Comparison of ENCODE assay signal across 8 mouse cellular contexts in genomic region chr11:94601321-94602281, GRCm38 (mm10). TPM values are rescaled to one million over a fixed set of nuclear protein-coding genes. Genes with fewer than 3 reads are reported as not detected.
A peak's percentile ranks its signal among the peaks of the same experiment; 100 is the strongest.
DNase-seq lines count a peak whose midpoint lies in the region; ATAC-seq and TF ChIP-seq lines count a peak whose summit lies in the region.

Gene Acsf2 (minus strand): TSS chr11:94601871.

- peaks cover 12% of the 10 kb centered on the region; the same call in 1 of the 2 replicates for H3K79me2 ChIP-seq in liver, adult 2 months (ENCODE audit: control insufficient read depth, insufficient read depth, low read length)

- no peak for TF ChIP-seq CTCF in kidney, postnatal 0 days (IDR thresholded peaks at IDR 0.05; ENCODE audit: low read depth)
- TF ChIP-seq CTCF in liver, adult 2 months (IDR thresholded peaks at IDR 0.05; ENCODE audit: low read depth, low read length), result no peak

- H3K9ac ChIP-seq in embryonic facial prominence, embryonic 14.5 days (ENCODE audit: low read depth, low read length), result peak within 1 kb of the TSS; percentile 72
- peak within 1 kb of the TSS; percentile 75 for H3K9ac ChIP-seq in heart, embryonic 14.5 days (ENCODE audit: low read length)
- H3K9ac ChIP-seq in kidney, postnatal 0 days (ENCODE audit: low read depth, low read length), result peak within 1 kb of the TSS; percentile 66
- peak within 1 kb of the TSS; percentile 97 for H3K9ac ChIP-seq in liver, adult 2 months (ENCODE audit: low read depth, low read length)

- ATAC-seq in embryonic facial prominence, embryonic 14.5 days (ENCODE audit: low read depth), result peak; percentile 92
- ATAC-seq in heart, embryonic 14.5 days (ENCODE audit: insufficient number of reproducible peaks, insufficient read depth, low FRiP score, low read depth), result peak; percentile 79
- ATAC-seq in kidney, postnatal 0 days (replicated peaks; ENCODE audit: low FRiP score, low read depth), result peak; percentile 85
- ATAC-seq in monocyte, adult 5-6 weeks (replicated peaks; ENCODE audit: insufficient number of reproducible peaks, low FRiP score, low TSS enrichment, poor library complexity, severe bottlenecking), result peak; percentile 56

- peak; percentile 83 for DNase-seq in 3T3-L1 (ENCODE audit: low read depth, low spot score)
- peak; percentile 79 to 82 for DNase-seq in adrenal gland, adult 18-20 months (ENCODE audit: low spot score in 2 of 2)
- peak; percentile 90 for DNase-seq in embryonic facial prominence, embryonic 14.5 days (ENCODE audit: low spot score)
- peak; percentile 89 for DNase-seq in kidney, postnatal 0 days (ENCODE audit: low spot score)
- peak; percentile 87 for DNase-seq in liver, adult 2 months (ENCODE audit: extremely low read depth, low read depth, low spot score)
- peak; percentile 77 for DNase-seq in splenic B cell, adult 2 months (ENCODE audit: low read depth, low spot score)

- 0 out of 2 replicates have a peak, but pooled peaks cover 8% of the 10 kb centered on the region for H3K4me1 ChIP-seq in embryonic facial prominence, embryonic 14.5 days (ENCODE audit: control insufficient read depth, insufficient read depth, low read length)
- H3K4me1 ChIP-seq in heart, embryonic 14.5 days (ENCODE audit: control insufficient read depth in 2 of 2, insufficient read depth in 2 of 2, low read length in 2 of 2), result peaks cover 4 to 5% of the 10 kb centered on the region in 2 experiments
- peaks cover 11% of the 10 kb centered on the region for H3K4me1 ChIP-seq in kidney, postnatal 0 days (replicated peaks; ENCODE audit: insufficient read depth, low read length)
- H3K4me1 ChIP-seq in liver, adult 2 months (ENCODE audit: control insufficient read depth, insufficient read depth, low read length), result peaks cover 25% of the 10 kb centered on the region

- H3K27me3 ChIP-seq in embryonic facial prominence, embryonic 14.5 days (replicated peaks; ENCODE audit: control insufficient read depth, insufficient read depth, low read length), result no peaks in the 10 kb centered on the region
- H3K27me3 ChIP-seq in heart, embryonic 14.5 days (ENCODE audit: control insufficient read depth, insufficient read depth, low read length), result no peaks in the 10 kb centered on the region
- H3K27me3 ChIP-seq in kidney, postnatal 0 days (ENCODE audit: insufficient read depth, low read length), result no peaks in the 10 kb centered on the region
- H3K27me3 ChIP-seq in liver, adult 2 months (ENCODE audit: control insufficient read depth, insufficient read depth, low read length), result no peaks in the 10 kb centered on the region
- no peaks in the 10 kb centered on the region; the same call in 1 of the 2 replicates for H3K27me3 ChIP-seq in splenic B cell, adult 2 months (ENCODE audit: control insufficient read depth, insufficient read depth, low read length, poor library complexity, severe bottlenecking)

- no peaks in the 10 kb centered on the region for H3K9me3 ChIP-seq in embryonic facial prominence, embryonic 14.5 days (ENCODE audit: control insufficient read depth, low read length)
- no peaks in the 10 kb centered on the region for H3K9me3 ChIP-seq in heart, embryonic 14.5 days (ENCODE audit: control insufficient read depth, low read length)
- H3K9me3 ChIP-seq in kidney, postnatal 0 days (replicated peaks; ENCODE audit: low read length), result no peaks in the 10 kb centered on the region

- TF ChIP-seq POLR2A in liver, adult 2 months (IDR thresholded peaks at IDR 0.05; ENCODE audit: extremely low read depth, insufficient read depth, low read length), result peak; percentile 65

- peak within 1 kb of the TSS; percentile 64 for H3K4me2 ChIP-seq in embryonic facial prominence, embryonic 14.5 days (ENCODE audit: low read depth, low read length)
- H3K4me2 ChIP-seq in heart, embryonic 14.5 days (ENCODE audit: low read length), result peak within 1 kb of the TSS; percentile 80
- peak within 1 kb of the TSS; percentile 58 for H3K4me2 ChIP-seq in kidney, postnatal 0 days (ENCODE audit: low read length)

- H3K27ac ChIP-seq in embryonic facial prominence, embryonic 14.5 days (replicated peaks; ENCODE audit: low read depth, low read length), result peak within 1 kb of the TSS; percentile 59; the same call in 1 of the 2 replicates
- peak within 1 kb of the TSS in 1 of 2 experiments; percentile 20; a peak in 1 of 4 replicates for H3K27ac ChIP-seq in heart, embryonic 14.5 days (replicated peaks in 1 of 2; ENCODE audit: control insufficient read depth in 1 of 2, insufficient read depth in 1 of 2, low read depth in 2 of 2, low read length in 2 of 2)
- peak within 1 kb of the TSS; percentile 58 for H3K27ac ChIP-seq in kidney, postnatal 0 days
- peak within 1 kb of the TSS; percentile 93 for H3K27ac ChIP-seq in liver, adult 2 months (replicated peaks; ENCODE audit: insufficient read depth, low read depth, low read length)

- H3K4me3 ChIP-seq in embryonic facial prominence, embryonic 14.5 days (ENCODE audit: low read depth, low read length), result peak within 1 kb of the TSS; percentile 58
- peak within 1 kb of the TSS; percentile 57 to 64 for H3K4me3 ChIP-seq in heart, embryonic 14.5 days (ENCODE audit: control insufficient read depth in 1 of 2, insufficient read depth in 1 of 2, low read depth in 1 of 2, low read length in 2 of 2)
- H3K4me3 ChIP-seq in kidney, postnatal 0 days (replicated peaks; ENCODE audit: low read depth, low read length), result peak within 1 kb of the TSS; percentile 50
- peak within 1 kb of the TSS; percentile 94 for H3K4me3 ChIP-seq in liver, adult 2 months (ENCODE audit: insufficient read depth, low read depth, low read length)

- 2% methylated on average over 34 of the region's 52 CpGs for WGBS in embryonic facial prominence, embryonic 14.5 days
- under 1% methylated on average over 52 of the region's 52 CpGs for WGBS in heart, embryonic 14.5 days
- 1% methylated on average over 51 of the region's 52 CpGs for WGBS in kidney, postnatal 0 days
- WGBS in liver, adult 2 months, result 1% methylated on average over 52 of the region's 52 CpGs

- no peaks in the 10 kb centered on the region for H3K36me3 ChIP-seq in embryonic facial prominence, embryonic 14.5 days (ENCODE audit: control insufficient read depth, insufficient read depth, low read length)
- H3K36me3 ChIP-seq in heart, embryonic 14.5 days (ENCODE audit: control insufficient read depth, insufficient read depth, low read length), result no peaks in the 10 kb centered on the region
- no peaks in the 10 kb centered on the region for H3K36me3 ChIP-seq in kidney, postnatal 0 days (ENCODE audit: insufficient read depth, low read length)
- H3K36me3 ChIP-seq in liver, adult 2 months (ENCODE audit: control insufficient read depth, insufficient read depth, low read length), result no peaks in the 10 kb centered on the region; the same call in 1 of the 2 replicates
- H3K36me3 ChIP-seq in splenic B cell, adult 2 months (ENCODE audit: control insufficient read depth, insufficient read depth, low read length, poor library complexity, severe bottlenecking), result no peaks in the 10 kb centered on the region

RNA-seq across cellular contexts. Expression of gene Acsf2, which starts in this region (rescaled TPM):
- 100 to 1,000 TPM; 143 to 171 TPM for total RNA-seq in adrenal gland, adult 18-20 months (2021)
- 6.3 and 7.3 TPM in 2 replicates for polyA plus RNA-seq in embryonic facial prominence, embryonic 14.5 days (2014; fragmentation: Nextera tagmentation; extraction: Ambion mirVana)
- 3.9 and 4.0 TPM in 2 replicates for polyA plus RNA-seq in heart, embryonic 14.5 days (2014; fragmentation: Nextera tagmentation; extraction: Ambion mirVana)
- 6.6 and 7.0 TPM in 2 replicates for polyA plus RNA-seq in kidney, postnatal 0 days (2015; fragmentation: Nextera tagmentation; extraction: Ambion mirVana)
- total RNA-seq in liver, adult 2 months (2014; rRNA removed), result 42.4 and 43.4 TPM in 2 replicates
- polyA plus RNA-seq in liver, adult 2 months (2012; rRNA removed), result 81.9 and 97.8 TPM in 2 replicates
- total RNA-seq in monocyte, adult 5-6 weeks (2017), result 1.8 to 10.8 TPM (median 2.8 TPM) in 3 replicates

Comparison
In these comparisons a context has a peak if more than half of its experiments do, and no peak if none do; other contexts are left out.
1. RNA of gene Acsf2 (polyA plus RNA-seq): 81.9 to 97.8 TPM in liver, adult 2 months; 6.6 to 7.0 TPM in kidney, postnatal 0 days, 6.3 to 7.3 TPM in embryonic facial prominence, embryonic 14.5 days and 3.9 to 4.0 TPM in heart, embryonic 14.5 days; every median in the first group is over 10 times any median in the second.
2. Peak in every context shown above with its lines, with median percentiles within 50 percentile points of each other: DNase-seq, ATAC-seq, H3K4me2 ChIP-seq, H3K4me3 ChIP-seq and H3K9ac ChIP-seq.